Mouse (Mus musculus) MEL (cell line): ENCODE measurements around the gene E4f1.

Experiments
- CHD1 ChIP-seq: IDR thresholded peaks from 2 replicates; pipeline ENCODE4 v1.6.1; 2012; ENCODE audit warnings: low read depth, mild to moderate bottlenecking, inconsistent platforms, low read length, improper control_type of control experiment
- CHD2 ChIP-seq: IDR thresholded peaks from 2 replicates; pipeline ENCODE4 v1.6.1; 2011; ENCODE audit warnings: low read length, improper control_type of control experiment
- CTCF ChIP-seq, 3 experiments: IDR thresholded peaks in 2 of 3; conservative IDR thresholded peaks in 1 of 3; 2 replicates each; pipeline ENCODE4 v1.5.1; 2011 to 2012; ENCODE audit warnings: low read length in 3 of 3, low read depth in 2 of 3, mild to moderate bottlenecking in 2 of 3, improper control_type of control experiment in 1 of 3, inconsistent platforms in 1 of 3, mixed read lengths in 1 of 3, moderate library complexity in 1 of 3; ENCODE audit not compliant: control insufficient read depth in 1 of 3, insufficient read depth in 1 of 3, poor library complexity in 1 of 3, severe bottlenecking in 1 of 3
- ETS1 ChIP-seq: IDR thresholded peaks from 2 replicates; pipeline ENCODE4 v1.6.1; 2012; ENCODE audit warnings: low read depth, mild to moderate bottlenecking, inconsistent platforms, low read length, improper control_type of control experiment, moderate library complexity
- GATA1 ChIP-seq: IDR thresholded peaks from 2 replicates; pipeline ENCODE4 v1.6.1; 2011; ENCODE audit warnings: low read depth, low read length, improper control_type of control experiment
- MAX ChIP-seq: IDR thresholded peaks from 2 replicates; pipeline ENCODE4 v1.6.1; 2011; ENCODE audit warnings: low read length, improper control_type of control experiment
- POLR2A ChIP-seq, 2 experiments: IDR thresholded peaks; 2 replicates each; pipeline ENCODE4 v1.6.1; 2011 to 2012; ENCODE audit warnings: low read length in 2 of 2, mild to moderate bottlenecking in 2 of 2, control low read depth in 1 of 2, improper control_type of control experiment in 1 of 2, low read depth in 1 of 2, moderate library complexity in 1 of 2; ENCODE audit not compliant: control insufficient read depth in 1 of 2, insufficient read depth in 1 of 2, poor library complexity in 1 of 2
- SIN3A ChIP-seq: IDR thresholded peaks from 2 replicates; pipeline ENCODE4 v1.6.1; 2012; ENCODE audit warnings: low read length, improper control_type of control experiment, inconsistent platforms
- SMC3 ChIP-seq: IDR thresholded peaks from 2 replicates; pipeline ENCODE4 v1.6.1; 2011; ENCODE audit warnings: low read depth, low read length, improper control_type of control experiment
- TAL1 ChIP-seq: IDR thresholded peaks from 2 replicates; pipeline ENCODE4 v1.6.1; 2012; ENCODE audit warnings: mild to moderate bottlenecking, inconsistent platforms, low read length, moderate library complexity, mixed read lengths
- TCF12 ChIP-seq: IDR thresholded peaks from 2 replicates; pipeline ENCODE4 v1.6.1; 2014; ENCODE audit warnings: low read depth, mild to moderate bottlenecking, inconsistent platforms, low read length, improper control_type of control experiment, moderate library complexity
- UBTF ChIP-seq: IDR thresholded peaks from 2 replicates; pipeline ENCODE4 v1.6.1; 2012; ENCODE audit warnings: low read depth, mild to moderate bottlenecking, inconsistent platforms, low read length, improper control_type of control experiment, moderate library complexity, borderline replicate concordance; ENCODE audit not compliant: insufficient read depth
- ZC3H11A ChIP-seq: IDR thresholded peaks from 2 replicates; pipeline ENCODE4 v1.6.1; 2012; ENCODE audit warnings: low read depth, mild to moderate bottlenecking, inconsistent platforms, low read length, improper control_type of control experiment
- ZNF384 ChIP-seq: IDR thresholded peaks from 2 replicates; pipeline ENCODE4 v1.6.1; 2012; ENCODE audit warnings: low read depth, mild to moderate bottlenecking, inconsistent platforms, low read length, improper control_type of control experiment

GRCm38 (mm10) chr17:24488662-24489264, 18.6 kb upstream of the E4f1 start:
- TF ChIP-seq CTCF (IDR thresholded peaks at IDR 0.05 in 2 of 3, conservative IDR thresholded peaks at IDR 0.05 in 1 of 3; ENCODE audit: control insufficient read depth in 1 of 3, insufficient read depth in 1 of 3, low read depth in 2 of 3, low read length in 3 of 3, poor library complexity in 1 of 3, severe bottlenecking in 1 of 3), result no peak
- TF ChIP-seq ZC3H11A, result no peak
- no peak for TF ChIP-seq CHD1
- no peak for TF ChIP-seq ETS1
- no peak for TF ChIP-seq SMC3
- no peak for TF ChIP-seq TAL1
- no peak for TF ChIP-seq ZNF384
- no peak for TF ChIP-seq TCF12
- no peak for TF ChIP-seq UBTF
- no peak for TF ChIP-seq MAX
- no peak for TF ChIP-seq POLR2A (IDR thresholded peaks at IDR 0.05; ENCODE audit: control insufficient read depth in 1 of 2, insufficient read depth in 1 of 2, low read depth in 1 of 2, low read length in 2 of 2, poor library complexity in 1 of 2)
- TF ChIP-seq GATA1, result no peak
- TF ChIP-seq SIN3A, result no peak
- TF ChIP-seq CHD2, result no peak
